Mouse (Mus musculus) cerebellum, adult 2 months (tissue): ENCODE measurements at regions not wholly inside any gene's neighbourhood (a gene's known extent, or its start where the extent isn't known, plus 50 kb on each side); places are given as distances from the start of the nearest gene placed in this dataset.

Source experiments
- DNase-seq, 2 experiments: peaks; one replicate each; pipeline ENCODE4 v3.0.0; 2021
- H3K27ac ChIP-seq: fragments of 200-500 bp; 2 replicates; pipeline ENCODE4 v1.5.1; 2012; ENCODE audit warnings: low read length, control low read depth, inconsistent platforms; ENCODE audit not compliant: insufficient read depth
- H3K27me3 ChIP-seq: fragments of 200-500 bp; 2 replicates; pipeline ENCODE4 v1.6.1; 2012; ENCODE audit warnings: inconsistent platforms, mild to moderate bottlenecking, low read length, moderate library complexity; ENCODE audit not compliant: control insufficient read depth, insufficient read depth
- H3K4me1 ChIP-seq: fragments of 200-500 bp; 2 replicates; pipeline ENCODE4 v1.6.1; 2011; ENCODE audit warnings: low read length; ENCODE audit not compliant: control insufficient read depth, insufficient read depth
- H3K4me3 ChIP-seq: fragments of 200-500 bp; replicated peaks from 2 replicates; pipeline ENCODE3; 2011; ENCODE audit warnings: mild to moderate bottlenecking, low read depth, low read length, control low read depth; ENCODE audit not compliant: insufficient read depth
- CTCF ChIP-seq: fragments of 200-500 bp; IDR thresholded peaks from 2 replicates; pipeline ENCODE4 v1.5.1; 2011; ENCODE audit warnings: low read depth, mild to moderate bottlenecking, control low read depth, low read length, moderate library complexity, borderline replicate concordance; ENCODE audit not compliant: insufficient read depth
- POLR2A ChIP-seq: fragments of 200-500 bp; IDR thresholded peaks from 2 replicates; pipeline ENCODE4 v1.6.1; 2011; ENCODE audit warnings: low read length, control low read depth, borderline replicate concordance; ENCODE audit not compliant: insufficient read depth
- WGBS: fragments of 180-500 bp; shearing (Covaris S2); methylation state at CpG from one replicate; pipeline ENCODE4 v1.1.7; 2018; 5-methylcytosine and 5-hydroxymethylcytosine counted together

- peak in 1 of 2 experiments; percentile 15 for DNase-seq
- Histone ChIP-seq H3K4me1 (peaks cover 6% of the 10 kb centered on the region; the same call in 1 of the 2 replicates), H3K27me3 (no peaks in the 10 kb centered on the region), H3K4me3 (no peak overlapping the region), H3K27ac (no peak overlapping the region)
- TF ChIP-seq CTCF (no peak), POLR2A (no peak)
These were observed 290.6 kb upstream of the Mctp2 start for GRCm38 (mm10) chr7:72596985-72597384.

- WGBS = 32% methylated on average over 8 of the region's 8 CpGs
These were observed 295.5 kb upstream of the Mctp2 start for GRCm38 (mm10) chr7:72601933-72602332.

GRCm38 (mm10) chr7:72609791-72610190 lies 303.4 kb upstream of the Mctp2 start:
- TF ChIP-seq POLR2A (no peak), CTCF (no peak)
- Histone ChIP-seq H3K27ac (no peak overlapping the region), H3K4me1 (no peaks in the 10 kb centered on the region), H3K27me3 (no peaks in the 10 kb centered on the region), H3K4me3 (no peak overlapping the region)
- 95% methylated on average over 3 of the region's 3 CpGs for WGBS
- no peak for DNase-seq

More at GRCm38 (mm10) chr7:72601933-72602332, 295.5 kb upstream of the Mctp2 start:
- TF ChIP-seq POLR2A (no peak), CTCF (no peak)
- Histone ChIP-seq H3K4me1 (no peaks in the 10 kb centered on the region), H3K4me3 (no peak overlapping the region), H3K27ac (no peak overlapping the region), H3K27me3 (no peaks in the 10 kb centered on the region)
- no peak for DNase-seq

- 88% methylated on average over 4 of the region's 4 CpGs for WGBS
- Histone ChIP-seq H3K27ac (no peak overlapping the region), H3K4me1 (no peaks in the 10 kb centered on the region), H3K4me3 (no peak overlapping the region), H3K27me3 (no peaks in the 10 kb centered on the region)
- TF ChIP-seq CTCF = no peak
- TF ChIP-seq POLR2A = no peak
- no peak for DNase-seq
These were observed 308.8 kb upstream of the Mctp2 start for GRCm38 (mm10) chr7:72615232-72615631.

GRCm38 (mm10) chr7:72627369-72627768 lies 321.0 kb upstream of the Mctp2 start:
- DNase-seq = no peak
- no peak overlapping the region for H3K27ac ChIP-seq
- H3K4me3 ChIP-seq = no peak overlapping the region
- WGBS = 62% methylated on average over 4 of the region's 4 CpGs
- TF ChIP-seq CTCF (no peak), POLR2A (no peak)
- H3K4me1 ChIP-seq = no peaks in the 10 kb centered on the region
- no peaks in the 10 kb centered on the region for H3K27me3 ChIP-seq

- DNase-seq = no peak
- WGBS = 89% methylated on average over 2 of the region's 2 CpGs
- H3K27me3 ChIP-seq = no peaks in the 10 kb centered on the region
- no peak for TF ChIP-seq POLR2A
- no peak for TF ChIP-seq CTCF
- H3K4me3 ChIP-seq = no peak overlapping the region
- no peak overlapping the region for H3K27ac ChIP-seq
- H3K4me1 ChIP-seq = no peaks in the 10 kb centered on the region
These were observed 333.2 kb upstream of the Mctp2 start for GRCm38 (mm10) chr7:72639566-72639965.

GRCm38 (mm10) chr7:72675018-72675417 lies 368.6 kb upstream of the Mctp2 start:
- WGBS = 75% methylated on average over 6 of the region's 6 CpGs
- Histone ChIP-seq H3K4me3 (no peak overlapping the region), H3K4me1 (no peaks in the 10 kb centered on the region), H3K27ac (no peak overlapping the region), H3K27me3 (no peaks in the 10 kb centered on the region)
- TF ChIP-seq POLR2A (no peak), CTCF (no peak)
- DNase-seq = no peak

- TF ChIP-seq CTCF (no peak), POLR2A (no peak)
- Histone ChIP-seq H3K27me3 (no peaks in the 10 kb centered on the region), H3K27ac (no peak overlapping the region), H3K4me1 (peaks cover 3% of the 10 kb centered on the region; the same call in 1 of the 2 replicates), H3K4me3 (no peak overlapping the region)
- DNase-seq = no peak
- WGBS = 34% methylated on average over 2 of the region's 2 CpGs
These were observed 379.4 kb upstream of the Mctp2 start for GRCm38 (mm10) chr7:72685803-72686202.
